Mouse (Mus musculus) retina, postnatal 7 days (tissue): ENCODE results near the gene Fndc11.

Source experiments
- DNase-seq: peaks from one replicate; pipeline ENCODE4 v3.0.0-alpha.2; 2012; ENCODE audit warnings: low read depth, low spot score

The Fndc11 gene

DNA sequence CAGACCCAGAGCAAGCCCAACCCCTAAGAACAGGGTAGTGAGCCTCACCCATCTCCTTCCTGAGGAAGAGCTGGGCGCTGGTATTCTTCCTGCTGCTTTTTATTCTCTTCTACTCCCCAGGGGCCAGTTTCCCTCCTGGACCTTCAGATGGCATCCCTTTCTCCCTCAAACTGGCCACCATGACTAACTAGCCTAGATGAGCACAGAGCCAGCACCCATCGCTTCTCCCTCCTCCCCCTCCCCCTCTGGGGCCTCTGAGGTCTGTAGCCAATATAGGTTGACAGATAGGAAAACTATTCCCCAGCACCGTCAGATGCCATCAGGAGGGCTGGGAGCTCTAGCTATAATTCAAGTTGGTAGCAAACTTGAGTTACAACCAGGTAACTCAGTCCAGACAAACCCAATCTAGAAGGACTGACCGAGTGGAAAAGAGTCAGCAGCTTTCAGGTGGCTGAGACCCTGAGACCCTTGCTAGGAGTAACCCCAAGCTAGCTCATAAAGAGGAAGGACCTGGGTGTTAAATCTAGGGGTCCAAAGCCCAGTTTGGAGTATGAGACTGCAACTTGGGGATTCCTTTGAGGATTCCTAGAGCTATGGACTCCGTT is 830 bp upstream of the Fndc11 start:
- DNase-seq: no peak

DNA sequence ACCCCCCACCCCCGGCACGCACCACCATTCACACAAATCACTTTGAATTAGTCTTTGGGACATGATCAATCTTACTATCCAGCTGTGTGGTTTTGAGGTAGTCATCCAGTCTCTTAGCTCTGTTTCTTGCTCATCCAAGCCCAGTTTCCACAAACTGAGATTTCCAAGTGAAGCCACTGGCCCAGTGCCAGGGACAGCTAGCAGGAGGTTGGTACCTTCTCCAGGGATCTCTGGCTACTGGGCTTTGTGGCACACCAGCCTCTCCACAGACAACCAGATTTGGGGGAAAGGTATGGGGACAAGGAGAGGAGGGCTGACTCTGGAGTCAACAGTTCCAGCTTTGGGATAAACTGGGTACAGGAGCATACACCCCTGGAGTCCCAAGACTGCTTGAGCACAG is 548 bp downstream of the Fndc11 start:
- no peak for DNase-seq

DNA sequence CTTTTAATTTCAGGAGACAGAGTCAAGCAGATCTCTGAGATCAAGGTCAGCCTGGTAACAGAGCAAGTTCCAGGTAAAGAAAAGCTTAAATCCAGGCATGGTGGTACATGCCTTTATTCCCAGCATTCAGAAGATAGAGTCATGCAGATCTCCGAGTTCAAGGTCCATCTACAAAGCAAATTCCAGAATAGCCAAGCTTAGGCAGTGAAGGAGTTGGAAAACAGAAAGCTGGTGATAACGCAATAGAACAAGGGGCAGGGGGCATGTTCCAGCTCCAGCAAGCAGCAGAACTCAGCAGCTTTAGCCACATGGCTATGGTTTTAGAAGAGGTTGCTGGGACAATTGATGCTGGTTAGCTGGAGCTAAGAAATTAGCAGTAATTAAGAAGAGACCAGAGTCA is 5.2 kb downstream of the Fndc11 start:
- DNase-seq: no peak

DNA sequence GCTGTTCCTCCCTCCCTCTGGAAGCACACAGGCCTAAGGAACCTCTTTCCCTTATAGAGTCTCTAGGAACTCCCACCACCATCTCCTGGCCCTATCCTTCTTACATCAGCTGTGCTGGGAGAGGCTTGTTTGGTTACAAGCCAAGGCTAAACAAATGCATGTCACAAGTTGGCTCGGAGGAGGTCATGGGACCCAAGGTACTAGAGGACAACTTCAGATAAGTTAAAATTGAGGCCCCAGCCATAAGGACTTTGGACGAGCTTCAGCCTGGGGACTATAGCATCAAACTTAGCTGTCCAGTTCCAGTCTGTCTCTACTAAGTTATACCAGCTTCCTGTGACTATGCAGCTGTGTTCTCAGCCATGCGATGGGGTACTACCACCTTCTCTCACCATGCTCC is 7.3 kb downstream of the Fndc11 start:
- DNase-seq: no peak

DNA sequence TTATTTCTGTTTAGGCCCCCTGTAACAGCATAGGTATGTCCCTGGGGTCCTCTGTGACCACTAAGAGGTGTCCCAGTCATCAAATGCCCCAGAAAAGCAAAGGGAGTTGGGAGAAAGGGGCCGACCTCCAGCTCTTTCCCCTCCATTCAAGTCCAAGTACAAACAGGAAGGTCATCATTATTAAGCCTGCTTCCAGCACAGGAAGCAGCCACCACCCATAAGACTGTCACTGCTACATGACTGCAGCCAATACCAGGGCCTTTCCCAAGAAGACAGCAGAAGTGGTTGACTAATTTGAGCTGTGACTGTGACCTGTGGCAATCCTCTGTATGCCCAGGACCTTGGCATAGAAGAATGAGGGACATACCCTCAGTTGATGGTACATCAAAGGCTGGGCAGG is 8.5 kb downstream of the Fndc11 start:
- DNase-seq: no peak

DNA sequence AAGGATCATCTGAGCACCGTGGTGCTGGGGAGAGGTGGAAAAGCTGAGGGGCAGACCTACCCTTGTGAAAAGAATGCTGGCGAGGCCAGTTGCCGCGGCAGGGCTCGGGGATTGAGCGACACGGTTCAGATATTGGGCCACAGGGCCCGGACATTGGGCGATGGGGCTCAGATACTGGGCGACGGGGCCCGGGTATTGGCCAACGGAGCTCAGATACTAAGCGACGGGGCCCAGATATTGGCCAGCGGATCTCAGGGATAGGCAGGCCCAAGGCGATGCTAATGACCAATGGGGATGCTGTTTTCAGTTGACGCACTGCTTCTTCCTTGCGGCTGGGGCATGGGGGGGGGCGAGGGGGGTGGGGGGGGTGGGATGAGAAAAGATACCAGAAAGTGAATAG is 11.4 kb downstream of the Fndc11 start:
- DNase-seq: no peak

DNA sequence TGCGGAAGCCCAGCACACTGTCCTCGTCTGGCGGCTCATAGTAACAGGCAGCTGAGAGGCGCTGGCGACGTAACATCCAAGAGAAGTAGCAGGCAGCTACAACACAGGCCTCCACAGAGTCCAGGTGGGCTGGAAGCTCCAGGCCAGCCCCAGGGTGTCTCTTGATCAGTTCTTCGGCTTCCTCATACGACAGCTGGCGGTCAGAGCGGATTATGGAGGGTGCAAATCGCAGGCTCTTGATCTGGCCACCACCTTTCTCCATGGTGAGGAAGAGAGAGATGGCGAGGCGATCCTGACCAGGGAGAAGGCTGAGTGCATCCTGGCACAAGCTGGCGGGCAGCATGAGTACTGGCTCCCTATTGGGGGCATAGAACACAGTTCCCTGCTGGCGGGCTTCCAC is 13.6 kb downstream of the Fndc11 start:
- no peak for DNase-seq

DNA sequence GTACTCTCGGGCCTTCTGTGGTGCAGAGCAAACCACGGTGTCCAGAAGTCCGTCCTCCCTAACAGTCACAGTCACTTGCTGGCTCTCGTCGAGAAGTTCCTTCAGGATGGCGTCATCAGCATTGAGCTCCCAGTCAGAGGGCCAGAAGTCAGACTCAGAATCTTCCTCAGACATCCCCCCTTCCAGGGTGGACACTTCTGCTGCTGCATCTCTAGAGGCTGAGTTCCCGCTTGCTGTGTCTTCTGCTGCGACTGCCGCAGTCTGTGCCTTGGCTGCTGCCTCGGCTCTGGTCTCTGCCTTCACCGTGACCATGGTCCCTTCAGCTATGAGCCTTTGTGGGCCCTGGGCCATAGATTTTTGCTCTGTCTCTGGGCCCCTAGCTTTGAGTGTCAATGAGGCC is 14.9 kb downstream of the Fndc11 start:
- no peak for DNase-seq

DNA sequence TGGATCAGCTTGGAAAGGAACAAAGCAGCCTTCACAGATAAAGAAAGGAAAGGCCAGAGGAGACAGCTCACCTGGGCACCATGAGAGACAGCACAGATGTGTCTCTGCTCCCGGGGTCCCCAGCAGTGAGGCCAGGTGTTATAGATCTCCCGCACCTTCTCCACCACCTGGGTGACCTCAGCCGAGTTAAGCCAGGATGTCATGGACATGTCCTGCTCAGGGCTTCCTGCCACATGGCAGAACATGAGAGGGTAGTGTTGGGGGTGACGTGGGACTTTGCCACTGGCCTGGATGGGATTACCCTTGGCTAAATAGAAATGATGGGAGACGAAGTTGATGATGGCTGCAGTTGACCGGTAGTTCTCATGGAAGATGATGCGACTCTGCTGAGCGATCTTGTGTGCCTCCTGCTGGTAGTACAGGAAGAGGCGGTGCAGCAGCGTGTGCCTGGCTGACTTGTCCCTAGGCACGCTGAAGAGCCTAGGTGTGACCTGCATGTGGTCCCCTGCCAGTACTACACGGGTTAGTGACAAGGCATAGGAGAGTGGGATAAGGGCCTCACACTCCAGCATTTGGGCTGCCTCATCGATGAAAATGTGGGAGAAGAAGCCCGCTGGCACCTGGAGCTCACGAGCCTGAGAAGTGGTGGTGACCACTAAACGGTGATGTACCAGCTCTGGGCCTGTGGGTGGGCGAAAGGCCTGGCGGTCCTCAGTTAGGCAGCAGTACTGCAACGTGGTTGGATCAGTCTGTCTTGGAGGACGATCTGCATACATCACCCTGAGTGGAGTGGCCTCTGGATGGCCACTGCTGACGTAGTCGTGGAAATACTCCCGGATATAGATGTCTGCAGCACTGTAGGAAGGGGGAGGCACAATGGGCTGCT is 16.1 kb downstream of the Fndc11 start:
- DNase-seq: no peak

DNA sequence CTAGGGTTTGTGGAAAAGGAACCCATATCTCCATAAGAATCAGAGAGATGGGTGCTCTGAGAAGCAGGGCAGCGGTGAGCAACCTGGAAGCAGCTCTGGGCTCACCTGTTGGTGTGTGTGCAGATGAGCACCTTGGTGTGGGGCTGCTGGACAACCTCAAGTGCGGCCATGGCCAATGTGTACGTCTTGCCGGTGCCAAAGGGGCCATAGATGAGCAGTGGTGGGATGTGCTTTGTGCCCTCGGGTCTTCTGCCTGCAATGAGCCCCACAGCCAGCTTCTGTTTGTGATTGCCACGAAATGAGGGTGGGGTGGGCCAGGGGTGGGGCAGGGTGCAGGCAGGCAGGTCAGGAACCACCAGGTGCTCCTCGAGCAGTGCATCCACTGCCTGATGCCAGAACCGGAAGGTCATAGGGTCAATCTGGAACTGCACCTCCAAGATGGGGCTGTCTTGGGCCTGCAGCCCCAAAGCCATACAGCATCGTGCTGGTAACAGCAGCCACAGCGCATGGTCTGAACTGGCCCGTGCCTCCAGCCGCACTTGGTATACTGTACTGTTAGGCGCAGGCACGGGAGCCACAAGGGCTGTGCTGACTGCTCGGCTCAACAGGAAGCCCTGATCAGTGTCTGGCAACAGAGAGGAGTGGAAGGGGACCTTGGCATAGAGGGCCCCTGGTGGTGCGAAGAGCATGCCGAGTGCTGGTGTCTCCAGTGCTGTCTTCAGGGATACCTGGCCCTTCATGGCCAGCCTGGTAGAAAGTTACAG is 17.6 kb downstream of the Fndc11 start:
- no peak for DNase-seq

DNA sequence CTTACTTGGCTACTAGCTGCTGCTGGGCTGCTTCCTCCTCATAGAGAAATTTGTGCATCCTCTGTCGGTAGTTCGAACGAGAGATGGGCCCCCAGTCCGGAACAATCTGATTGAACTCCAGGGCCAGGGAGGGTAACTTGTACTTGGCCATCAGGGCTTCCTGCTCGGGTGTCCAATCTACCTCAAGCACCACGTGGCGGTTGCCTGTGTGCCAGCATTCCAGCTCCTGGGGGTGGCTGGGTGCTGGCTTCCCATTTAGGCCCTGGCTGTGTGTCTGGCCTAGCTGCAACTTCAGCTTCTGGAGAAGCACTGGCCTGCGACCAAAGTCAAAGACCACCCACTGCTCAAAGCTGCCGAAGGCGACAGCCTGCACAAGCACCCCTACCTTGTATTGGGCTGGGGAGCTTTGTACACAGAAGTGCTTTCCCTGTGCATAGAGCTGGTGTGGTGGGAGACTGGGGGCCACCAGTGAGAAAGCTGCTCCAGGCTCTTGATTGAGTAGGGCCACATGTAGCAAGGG is 18.3 kb downstream of the Fndc11 start:
- no peak for DNase-seq

DNA sequence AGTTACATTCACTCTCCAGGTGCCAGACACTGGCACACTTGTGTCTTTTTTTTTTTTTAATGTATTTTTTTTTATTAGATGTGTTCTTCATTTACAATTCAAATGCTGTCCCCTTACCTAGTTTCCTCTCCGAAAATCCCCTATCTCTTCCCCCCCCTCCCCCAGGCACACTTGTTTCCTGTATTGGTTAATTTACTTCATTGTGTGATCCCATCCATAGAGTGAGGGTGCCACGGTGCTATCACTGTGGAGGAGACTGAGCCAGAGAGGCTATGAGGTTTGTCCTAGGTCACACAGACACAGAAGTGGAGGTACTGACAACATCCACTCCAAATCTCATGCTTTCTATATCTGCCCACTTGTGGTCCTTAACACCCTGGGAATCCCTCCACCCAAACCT is 19.0 kb downstream of the Fndc11 start:
- DNase-seq: no peak

DNA sequence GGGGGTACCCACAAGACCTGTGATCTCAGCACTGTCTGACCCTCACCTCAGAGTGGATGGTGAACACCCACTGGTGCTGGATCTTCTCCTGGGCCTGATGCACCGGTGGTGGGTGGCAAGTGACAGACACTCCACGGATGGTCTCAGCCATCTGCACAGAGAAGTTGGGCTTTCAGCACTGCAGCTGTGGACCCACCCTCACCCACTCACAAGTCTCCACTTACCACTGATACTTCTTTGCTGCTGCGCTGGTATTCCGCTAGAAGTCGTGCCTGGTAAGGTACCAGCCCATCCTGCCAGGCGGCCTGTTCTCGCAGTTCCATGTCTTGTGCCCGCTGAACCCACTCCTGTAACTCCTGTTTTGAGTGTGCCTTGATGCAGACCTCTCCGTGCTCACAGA is 19.4 kb downstream of the Fndc11 start:
- DNase-seq: no peak

DNA sequence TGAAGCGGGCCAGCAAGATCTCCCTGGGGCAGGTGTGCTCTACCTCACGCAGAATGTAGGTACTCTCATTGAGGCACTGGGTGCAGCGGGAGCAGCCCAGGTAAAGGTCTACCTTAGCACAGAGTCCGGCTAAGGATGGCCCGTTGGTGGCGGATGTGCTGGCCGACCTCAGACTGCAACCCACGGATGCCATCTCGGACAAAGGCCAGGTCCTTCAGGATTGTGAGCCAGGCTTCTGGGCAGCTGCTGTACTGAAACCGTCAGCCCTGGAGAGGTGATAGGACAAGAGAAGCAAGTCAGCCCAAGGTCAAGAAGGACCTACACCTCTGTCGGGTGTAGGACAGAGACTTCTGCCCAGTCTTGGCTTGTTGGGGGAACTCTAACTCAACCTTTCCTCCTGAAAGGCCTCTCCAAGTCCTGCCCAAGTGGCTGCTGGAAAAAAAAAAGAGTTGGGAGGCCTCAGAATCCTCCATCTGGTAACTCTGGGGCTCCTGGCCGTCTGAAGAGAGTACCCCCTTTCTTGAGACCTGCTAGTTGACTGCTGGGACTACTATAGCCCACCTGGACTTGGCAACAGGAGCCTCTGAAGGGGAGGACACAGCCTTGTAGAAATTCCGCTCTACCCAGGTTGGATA is 21.1 kb downstream of the Fndc11 start:
- no peak for DNase-seq

DNA sequence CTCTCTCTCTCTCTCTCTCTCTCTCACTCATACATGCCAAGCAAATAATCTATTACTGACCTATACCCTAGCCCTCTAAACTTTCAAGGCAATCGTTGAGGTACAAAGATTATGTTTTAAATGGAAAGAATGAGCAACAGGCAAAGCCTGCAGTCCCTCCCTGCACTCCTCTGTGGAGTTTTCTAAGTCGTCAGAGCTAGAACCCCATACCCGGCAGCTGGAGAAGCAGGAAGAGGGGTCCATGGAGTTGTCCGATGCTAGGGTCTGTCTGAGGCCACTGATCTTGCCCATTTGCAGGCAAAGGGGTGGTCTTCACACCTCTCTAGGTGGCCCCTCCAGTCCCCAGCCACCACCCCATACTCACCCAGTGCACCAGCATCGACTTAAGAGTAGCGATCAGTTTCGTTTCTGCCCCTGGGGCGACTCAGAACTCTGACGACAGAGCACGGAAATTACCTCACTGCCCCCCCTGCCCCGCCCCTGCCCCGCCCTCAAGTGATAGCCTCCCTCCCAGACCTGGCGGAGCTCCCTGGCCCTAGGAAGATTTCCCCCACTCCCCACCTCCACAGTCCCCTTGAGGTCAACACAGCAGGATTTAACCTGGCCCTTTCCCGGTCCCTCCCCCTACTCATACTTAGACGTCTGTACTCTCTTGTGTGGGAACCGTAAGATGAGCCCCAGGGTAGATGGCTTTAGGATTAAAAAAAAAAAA is 21.9 kb downstream of the Fndc11 start, which contains the start of gene Helz2:
Gene Helz2 (minus strand): TSS at position 426 of the 712 bp plus-strand sequence.
- DNase-seq: no peak

DNA sequence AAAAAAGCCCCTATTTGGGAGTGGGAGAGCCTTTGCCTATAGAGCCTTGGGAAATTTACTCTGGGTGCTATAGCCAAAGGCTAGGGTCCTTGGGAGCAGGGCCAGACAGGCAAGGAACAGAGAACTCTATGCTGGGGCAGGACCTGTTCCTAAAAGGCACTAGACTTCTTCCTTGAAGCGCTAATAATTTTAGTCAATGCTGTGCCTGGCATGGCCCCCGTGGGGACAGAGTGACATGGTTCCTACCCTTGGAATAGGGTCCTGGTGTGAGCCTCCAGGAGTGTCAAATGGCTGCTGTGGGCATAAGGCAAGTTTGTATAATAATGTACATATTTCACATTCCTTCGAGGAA is 22.5 kb downstream of the Fndc11 start:
- DNase-seq: no peak

DNA sequence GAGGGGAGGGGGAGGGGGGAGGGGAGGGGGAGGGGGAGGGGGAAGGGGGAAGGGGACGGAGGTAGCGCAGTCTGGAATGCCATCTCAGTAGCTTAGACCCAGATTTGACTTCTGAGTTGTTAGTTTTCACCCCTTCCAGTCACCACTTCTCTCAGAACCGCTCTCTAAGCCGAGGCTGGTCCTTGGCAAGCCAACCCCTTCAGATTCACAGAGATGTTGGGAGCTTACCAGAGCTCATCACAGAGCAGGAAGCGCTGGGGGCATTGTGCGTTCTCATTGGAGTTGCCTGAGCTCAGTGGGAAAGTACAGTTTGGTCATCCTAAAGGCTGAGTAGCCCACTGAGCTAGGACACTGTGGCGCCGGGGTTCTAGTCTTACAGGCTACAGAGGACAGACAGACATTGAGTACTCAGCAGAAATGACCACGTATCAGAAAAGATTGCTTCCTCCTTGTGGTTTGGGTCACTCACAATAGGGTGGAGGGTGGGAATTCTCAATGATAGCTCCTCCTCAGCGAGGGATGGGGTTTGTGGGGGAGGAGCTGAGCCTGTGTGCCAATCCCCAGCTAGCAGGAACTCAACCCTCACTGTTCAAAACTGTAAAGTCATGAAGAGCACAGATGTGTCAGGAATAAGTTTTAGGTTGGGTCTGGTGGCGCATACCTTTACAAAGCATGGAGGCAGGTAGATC is 24.0 kb downstream of the Fndc11 start:
- DNase-seq: no peak

DNA sequence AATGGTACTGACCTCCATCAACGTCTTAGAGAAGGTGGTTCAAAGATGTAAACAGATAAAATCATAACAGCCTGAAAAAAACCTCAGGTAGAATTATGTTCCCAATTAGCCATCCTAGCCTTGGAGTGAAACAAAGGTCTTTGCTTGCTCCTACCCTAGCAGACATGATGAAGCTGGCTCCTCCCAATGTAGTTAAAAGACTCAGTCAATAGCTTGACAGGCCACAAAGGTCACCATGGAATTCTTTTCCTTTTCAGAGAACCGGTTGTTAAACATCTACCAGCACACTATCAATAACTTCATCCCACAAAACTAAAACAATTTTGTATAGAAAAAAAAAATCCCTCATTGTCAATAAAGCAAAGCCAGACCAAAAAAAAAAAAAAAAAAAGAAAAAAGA is 25.2 kb downstream of the Fndc11 start:
- no peak for DNase-seq

DNA sequence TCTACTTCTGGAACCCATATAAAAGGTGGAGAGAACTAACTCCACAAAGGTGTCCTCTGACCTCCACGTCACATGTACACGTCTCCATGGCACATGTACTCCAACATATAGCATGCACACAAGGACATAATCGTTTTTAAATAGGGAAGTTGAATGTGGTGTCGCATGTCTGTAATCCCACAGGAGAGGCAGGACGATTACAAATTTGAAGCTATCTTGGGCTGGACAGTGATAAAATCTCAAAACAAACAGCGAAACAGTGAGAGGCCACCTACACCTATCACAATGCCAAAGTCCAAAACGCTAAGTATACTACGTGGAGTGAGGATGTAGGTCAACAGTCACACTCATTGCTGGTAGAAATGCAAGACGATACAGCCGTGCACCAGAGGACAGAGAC is 29.4 kb downstream of the Fndc11 start:
- no peak for DNase-seq

DNA sequence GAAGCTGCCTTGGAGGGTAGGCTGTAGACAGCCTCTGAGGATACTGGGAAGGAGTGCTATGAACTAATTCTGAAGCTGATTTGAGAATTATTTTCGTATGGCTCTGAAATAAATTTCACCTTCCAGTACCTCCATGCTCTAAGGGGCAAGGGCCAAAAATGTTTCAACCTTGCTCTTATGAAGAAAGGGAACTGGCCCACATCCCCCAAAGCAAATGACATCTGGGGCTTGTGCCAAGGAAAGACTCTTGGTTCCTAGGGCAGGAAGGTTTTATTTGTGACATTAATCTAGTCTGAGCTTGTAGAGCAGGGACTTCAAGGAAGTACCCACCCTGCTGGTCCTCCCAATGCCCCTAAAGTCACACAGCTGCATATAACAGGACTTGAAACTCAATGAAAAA is 32.0 kb downstream of the Fndc11 start:
- no peak for DNase-seq

DNA sequence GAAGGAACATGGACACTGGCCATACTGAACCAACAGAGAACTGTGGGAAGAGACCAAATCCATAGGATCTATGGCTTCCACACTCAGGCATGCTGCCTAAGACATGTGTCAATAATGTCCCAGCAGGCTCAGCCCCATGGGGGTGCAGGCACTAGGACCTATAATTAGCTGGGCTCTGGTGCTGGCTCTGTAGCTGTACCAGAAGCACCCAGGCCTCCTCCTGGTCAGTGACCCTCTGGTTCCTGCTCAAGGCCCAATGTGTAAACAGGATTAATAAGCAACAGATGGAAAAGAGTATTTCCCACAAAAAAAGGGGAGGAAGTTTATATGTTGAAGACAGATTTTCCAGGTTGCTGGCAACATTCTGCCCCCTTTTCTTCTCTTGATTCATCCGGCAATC is 33.4 kb downstream of the Fndc11 start:
- no peak for DNase-seq
